Mouse (Mus musculus): ENCODE measurements around the gene Tlx2. TPM values are rescaled to one million over a fixed set of nuclear protein-coding genes. Genes with fewer than 3 reads are reported as not detected.

Tlx2 gene
- polyA plus RNA-seq, 1 experiment from 2014 or later: 5.6 TPM

GRCm38 (mm10) chr6:83066441-83066840 is 3.7 kb downstream of the Tlx2 start:
- Histone ChIP-seq H3K4me1 (replicated peaks) (peaks cover 36% of the 10 kb centered on the region), H3K27me3 (ENCODE audit: insufficient read depth, poor library complexity, severe bottlenecking) (peaks cover 100% of the 10 kb centered on the region), H3K9me3 (no peaks in the 10 kb centered on the region), H3K27ac (no peak overlapping the region), H3K36me3 (no peaks in the 10 kb centered on the region), H3K4me3 (no peak overlapping the region)
- WGBS: 27% methylated on average over 6 of the region's 6 CpGs
- no peak for DNase-seq (ENCODE audit: low spot score)

- 44% methylated on average over 8 of the region's 8 CpGs for WGBS
- no peak for DNase-seq (ENCODE audit: low spot score)
- Histone ChIP-seq H3K36me3 (no peaks in the 10 kb centered on the region), H3K27me3 (ENCODE audit: insufficient read depth, poor library complexity, severe bottlenecking) (peaks cover 100% of the 10 kb centered on the region), H3K9me3 (no peaks in the 10 kb centered on the region), H3K27ac (no peak overlapping the region), H3K4me3 (no peak overlapping the region), H3K4me1 (replicated peaks) (peaks cover 32% of the 10 kb centered on the region)
Measured at GRCm38 (mm10) chr6:83065995-83066394, 4.1 kb downstream of the Tlx2 start.

- no peak overlapping the region for H3K4me3 ChIP-seq
- peaks cover 25% of the 10 kb centered on the region for H3K36me3 ChIP-seq
- no peaks in the 10 kb centered on the region for H3K9me3 ChIP-seq
- no peak for DNase-seq (ENCODE audit: low spot score)
- peaks cover 22% of the 10 kb centered on the region for H3K4me1 ChIP-seq (replicated peaks)
- H3K27me3 ChIP-seq (ENCODE audit: insufficient read depth, poor library complexity, severe bottlenecking): peaks cover 40% of the 10 kb centered on the region
- WGBS: 93% methylated on average over 2 of the region's 2 CpGs
- no peak overlapping the region for H3K27ac ChIP-seq
Measured at GRCm38 (mm10) chr6:83058725-83059124, 11.4 kb downstream of the Tlx2 start.

GRCm38 (mm10) chr6:83057790-83058189 is 12.3 kb downstream of the Tlx2 start, which contains the start of gene Dqx1:
Dqx1 (plus strand) TSS chr6:83057844.
- peaks cover 31% of the 10 kb centered on the region for H3K27me3 ChIP-seq (ENCODE audit: insufficient read depth, poor library complexity, severe bottlenecking)
- H3K4me3 ChIP-seq: peak within 1 kb of the TSS; percentile 6; the same call in 1 of the 2 replicates
- 48% methylated on average over 3 of the region's 3 CpGs for WGBS
- H3K9me3 ChIP-seq: no peaks in the 10 kb centered on the region
- H3K4me1 ChIP-seq (replicated peaks): peaks cover 30% of the 10 kb centered on the region
- no peak within 1 kb of the TSS for H3K27ac ChIP-seq
- DNase-seq (ENCODE audit: low spot score): no peak
- peaks cover 25% of the 10 kb centered on the region for H3K36me3 ChIP-seq

GRCm38 (mm10) chr6:83054871-83055431 is 15.1 kb downstream of the Tlx2 start, which contains the start of gene Htra2:
Htra2 (minus strand) TSS chr6:83055273.
- peak within 1 kb of the TSS; percentile 95 for H3K27ac ChIP-seq
- WGBS: under 1% methylated on average over 50 of the region's 50 CpGs
- H3K36me3 ChIP-seq: peaks cover 47% of the 10 kb centered on the region
- no peaks in the 10 kb centered on the region for H3K9me3 ChIP-seq
- 0 out of 2 replicates have a peak, but pooled peaks cover 3% of the 10 kb centered on the region for H3K27me3 ChIP-seq (ENCODE audit: insufficient read depth, poor library complexity, severe bottlenecking)
- DNase-seq (ENCODE audit: low spot score): no peak
- peak within 1 kb of the TSS; percentile 99 for H3K4me3 ChIP-seq
- H3K4me1 ChIP-seq (replicated peaks): peaks cover 40% of the 10 kb centered on the region

GRCm38 (mm10) chr6:83054074-83054851 is 15.8 kb downstream of the Tlx2 start, which contains the start of gene Aup1:
Aup1 (plus strand) TSS chr6:83054521.
- WGBS: under 1% methylated on average over 64 of the region's 64 CpGs
- H3K4me3 ChIP-seq: peak within 1 kb of the TSS; percentile 99

DNA sequence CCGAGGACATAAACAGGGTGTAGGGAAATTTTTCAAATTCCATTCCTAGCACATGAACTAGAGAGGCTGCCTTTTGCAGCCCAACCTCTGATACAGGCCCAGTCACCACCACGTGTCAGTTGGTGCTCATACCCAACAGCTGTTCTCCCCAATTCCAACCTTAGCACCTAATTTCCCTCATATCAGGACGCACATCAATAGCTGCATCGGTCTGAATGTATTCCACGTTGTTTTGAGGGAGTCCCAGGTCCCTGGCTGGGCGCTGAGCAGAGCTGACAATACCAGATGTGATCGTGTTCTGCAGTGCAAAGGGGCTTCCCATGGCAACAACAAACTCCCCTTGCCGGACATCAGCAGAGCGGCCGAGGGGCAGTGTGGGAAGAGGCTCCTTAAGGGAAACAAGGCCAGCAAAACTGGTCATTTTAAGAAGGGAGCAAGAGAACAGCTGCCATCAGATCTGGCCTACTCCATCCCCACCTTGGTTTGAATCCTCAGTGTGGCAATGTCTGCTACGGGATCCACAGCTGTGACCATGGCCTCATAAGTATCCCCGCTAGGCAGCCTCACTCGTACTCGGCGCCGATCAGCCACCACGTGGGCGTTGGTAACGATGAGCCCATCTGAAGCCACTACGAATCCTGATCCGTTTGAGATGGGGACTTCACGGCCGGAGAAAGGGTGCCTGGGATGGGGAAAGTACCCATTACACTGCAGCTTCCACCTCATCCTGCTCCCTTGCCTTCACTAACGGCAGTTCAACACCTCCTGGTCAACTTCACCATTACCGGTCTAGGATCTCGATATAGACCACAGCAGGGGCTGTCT is 16.7 kb downstream of the Tlx2 start:
- Histone ChIP-seq H3K36me3 (peaks cover 49% of the 10 kb centered on the region), H3K27me3 (ENCODE audit: insufficient read depth, poor library complexity, severe bottlenecking) (no peaks in the 10 kb centered on the region), H3K9me3 (no peaks in the 10 kb centered on the region), H3K4me1 (replicated peaks) (peaks cover 40% of the 10 kb centered on the region), H3K4me3 (peak overlapping the region; percentile 99), H3K27ac (peak overlapping the region; percentile 95)
- WGBS: 3% methylated on average over 26 of the region's 26 CpGs
- DNase-seq (ENCODE audit: low spot score): peak; percentile 66

More at GRCm38 (mm10) chr6:83054074-83054851, 15.8 kb downstream of the Tlx2 start, which contains the start of gene Aup1:
- Histone ChIP-seq H3K27me3 (ENCODE audit: insufficient read depth, poor library complexity, severe bottlenecking) (0 out of 2 replicates have a peak, but pooled peaks cover 3% of the 10 kb centered on the region), H3K27ac (peak within 1 kb of the TSS; percentile 95), H3K9me3 (no peaks in the 10 kb centered on the region), H3K36me3 (peaks cover 49% of the 10 kb centered on the region), H3K4me1 (replicated peaks) (peaks cover 40% of the 10 kb centered on the region)
- peak; percentile 97 for DNase-seq (ENCODE audit: low spot score)

DNA sequence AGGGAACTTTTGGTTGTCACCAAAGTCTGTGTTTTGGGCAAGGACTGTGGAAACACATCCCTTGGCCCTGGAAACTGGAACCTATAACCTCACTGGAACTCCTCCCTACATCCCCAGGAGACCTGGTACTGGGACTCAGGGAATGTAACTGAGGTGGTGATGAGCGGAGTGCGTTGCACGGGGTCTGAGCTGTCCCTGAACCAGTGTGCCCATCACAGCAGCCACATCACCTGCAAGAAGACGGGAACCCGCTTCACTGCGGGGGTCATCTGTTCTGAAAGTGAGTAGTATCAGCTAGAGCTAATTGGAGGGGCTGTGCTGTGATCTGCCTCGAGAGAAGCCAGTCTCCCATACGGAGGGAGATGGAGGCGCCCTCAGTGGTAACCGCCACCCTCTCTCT is 20.7 kb downstream of the Tlx2 start:
- Histone ChIP-seq H3K36me3 (peaks cover 24% of the 10 kb centered on the region), H3K4me3 (no peak overlapping the region), H3K9me3 (no peaks in the 10 kb centered on the region), H3K4me1 (replicated peaks) (peaks cover 27% of the 10 kb centered on the region), H3K27ac (no peak overlapping the region), H3K27me3 (ENCODE audit: insufficient read depth, poor library complexity, severe bottlenecking) (no peaks in the 10 kb centered on the region)
- DNase-seq (ENCODE audit: low spot score): no peak
- whole genome bisulfite sequencing: 73% methylated on average over 10 of the region's 10 CpGs

DNA sequence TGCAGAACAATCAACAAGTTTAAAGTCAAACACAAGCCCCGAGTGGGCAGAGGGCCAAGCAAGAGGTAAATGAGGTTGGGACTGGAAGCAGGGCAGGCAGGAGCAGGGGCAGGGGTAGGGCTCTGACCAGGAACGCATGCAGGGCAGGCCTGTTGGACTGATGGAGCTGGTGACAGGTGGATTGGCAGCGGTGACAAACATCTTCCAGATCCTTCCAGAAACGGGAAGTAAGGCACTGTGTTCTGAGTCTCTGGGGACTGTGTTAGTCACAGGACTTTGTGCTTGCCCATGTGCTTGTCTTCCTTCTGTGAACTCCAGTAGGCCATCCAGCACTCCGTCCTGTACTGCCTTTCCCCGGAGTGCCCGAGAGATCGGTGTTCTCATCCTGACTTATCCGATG is 25.4 kb downstream of the Tlx2 start:
- H3K27ac ChIP-seq: no peak overlapping the region
- WGBS: 78% methylated on average over 9 of the region's 9 CpGs
- no peak for DNase-seq (ENCODE audit: low spot score)
- peaks cover 18% of the 10 kb centered on the region for H3K4me1 ChIP-seq (replicated peaks)
- H3K9me3 ChIP-seq: no peaks in the 10 kb centered on the region
- no peaks in the 10 kb centered on the region for H3K27me3 ChIP-seq (ENCODE audit: insufficient read depth, poor library complexity, severe bottlenecking)
- no peaks in the 10 kb centered on the region for H3K36me3 ChIP-seq
- no peak overlapping the region for H3K4me3 ChIP-seq

- Histone ChIP-seq H3K27ac (0 out of 2 replicates have a peak overlapping the region, but pooled peaks have one; percentile 40), H3K4me3 (no peak overlapping the region), H3K36me3 (no peaks in the 10 kb centered on the region), H3K4me1 (replicated peaks) (peaks cover 18% of the 10 kb centered on the region), H3K27me3 (ENCODE audit: insufficient read depth, poor library complexity, severe bottlenecking) (no peaks in the 10 kb centered on the region), H3K9me3 (no peaks in the 10 kb centered on the region)
- DNase-seq (ENCODE audit: low spot score): no peak
- WGBS: 90% methylated on average over 5 of the region's 5 CpGs
Measured at GRCm38 (mm10) chr6:83043993-83044392, 26.1 kb downstream of the Tlx2 start.

DNA sequence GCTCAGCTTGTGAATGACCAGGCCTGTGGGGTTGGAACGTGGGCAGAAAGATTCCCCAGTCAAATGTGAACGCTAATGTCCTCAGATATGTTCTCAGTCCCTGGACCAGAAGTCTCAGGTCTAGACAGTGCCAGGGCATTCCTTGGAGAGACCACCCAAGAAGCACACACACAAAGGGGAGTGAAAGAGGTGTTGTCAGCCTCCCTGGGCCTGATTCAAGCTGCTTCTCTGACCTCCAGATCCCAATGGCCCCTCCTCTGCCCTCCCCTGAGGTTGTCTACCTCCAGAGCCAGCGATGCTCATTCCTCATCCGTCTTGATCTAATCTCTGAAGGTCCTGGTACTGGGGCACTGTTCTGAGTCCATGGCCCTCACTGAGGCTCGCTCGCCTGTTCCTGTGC is 26.5 kb downstream of the Tlx2 start:
- Histone ChIP-seq H3K4me1 (replicated peaks) (peaks cover 22% of the 10 kb centered on the region), H3K4me3 (no peak overlapping the region), H3K9me3 (no peaks in the 10 kb centered on the region), H3K36me3 (no peaks in the 10 kb centered on the region), H3K27ac (0 out of 2 replicates have a peak overlapping the region, but pooled peaks have one; percentile 40), H3K27me3 (ENCODE audit: insufficient read depth, poor library complexity, severe bottlenecking) (no peaks in the 10 kb centered on the region)
- 60% methylated on average over 6 of the region's 6 CpGs for WGBS
- DNase-seq (ENCODE audit: low spot score): no peak

GRCm38 (mm10) chr6:83040601-83041000 is 29.5 kb downstream of the Tlx2 start:
- DNase-seq (ENCODE audit: low spot score): no peak
- peaks cover 28% of the 10 kb centered on the region for H3K4me1 ChIP-seq (replicated peaks)
- no peaks in the 10 kb centered on the region for H3K36me3 ChIP-seq
- H3K4me3 ChIP-seq: no peak overlapping the region
- no peak overlapping the region for H3K27ac ChIP-seq
- no peaks in the 10 kb centered on the region for H3K9me3 ChIP-seq
- peaks cover 24% of the 10 kb centered on the region for H3K27me3 ChIP-seq (ENCODE audit: insufficient read depth, poor library complexity, severe bottlenecking)
- 79% methylated on average over 5 of the region's 5 CpGs for WGBS
